Mouse (Mus musculus) kidney, postnatal 0 days (tissue): ENCODE data around the gene Gm49394. TPM values are rescaled to one million over a fixed set of nuclear protein-coding genes. Genes with fewer than 3 reads are reported as not detected.

Experiments used
- ATAC-seq: fragments of 200-750 bp; cut with Nextera tagmentation; replicated peaks from 2 replicates; pipeline ENCODE4 v1.8.0; 2017; ENCODE audit warnings: low read depth, moderate number of reproducible peaks, moderate TSS enrichment, moderate library complexity; ENCODE audit not compliant: low FRiP score
- DNase-seq: peaks from one replicate; pipeline ENCODE4 v3.0.0-alpha.2; 2016; ENCODE audit warnings: low spot score
- H3K27ac ChIP-seq: fragments of 300-500 bp; sonication (generic); 2 replicates; pipeline ENCODE4 v1.5.1; 2014; ENCODE audit warnings: mild to moderate bottlenecking
- H3K27me3 ChIP-seq: fragments of 300-500 bp; sonication (generic); 2 replicates; pipeline ENCODE4 v1.6.1; 2014; ENCODE audit warnings: low read length, mixed read lengths; ENCODE audit not compliant: insufficient read depth
- H3K36me3 ChIP-seq: fragments of 300-500 bp; sonication (generic); 2 replicates; pipeline ENCODE4 v1.6.1; 2014; ENCODE audit warnings: low read length, mixed read lengths; ENCODE audit not compliant: insufficient read depth
- H3K4me1 ChIP-seq: fragments of 300-500 bp; sonication (generic); replicated peaks from 2 replicates; pipeline ENCODE4 v1.6.1; 2014; ENCODE audit warnings: antibody characterized with exemption, low read length, mixed read lengths; ENCODE audit not compliant: insufficient read depth
- H3K4me2 ChIP-seq: fragments of 300-500 bp; sonication (generic); 2 replicates; pipeline ENCODE4 v1.6.1; 2014; ENCODE audit warnings: mild to moderate bottlenecking, low read length, moderate library complexity, mixed read lengths
- H3K4me3 ChIP-seq: fragments of 300-500 bp; sonication (generic); replicated peaks from 2 replicates; pipeline ENCODE4 v1.5.1; 2014; ENCODE audit warnings: low read depth, low read length
- H3K9ac ChIP-seq: fragments of 300-500 bp; sonication (generic); 2 replicates; pipeline ENCODE4 v1.6.1; 2014; ENCODE audit warnings: low read depth, low read length
- H3K9me3 ChIP-seq: fragments of 300-500 bp; sonication (generic); replicated peaks from 2 replicates; pipeline ENCODE4 v1.6.1; 2016; ENCODE audit warnings: low read length, inconsistent platforms, mixed read lengths
- CTCF ChIP-seq: IDR thresholded peaks from 2 replicates; pipeline ENCODE4 v1.5.1; 2016; ENCODE audit warnings: antibody characterized with exemption, low read depth, mild to moderate bottlenecking, moderate library complexity
- WGBS: fragments of 180-500 bp; shearing (Covaris S2); extraction: QIAGEN DNeasy Blood & Tissue Kit; methylation state at CpG from one replicate; pipeline ENCODE4 v1.1.7; 2014; 5-methylcytosine and 5-hydroxymethylcytosine counted together
- microRNA counts: library from miRNA; unstranded; fragments of <30 nt; microRNA quantifications from one replicate; lab custom pipeline; 2015
- microRNA-seq: library from miRNA; unstranded; fragments of <30 nt; microRNA quantifications from one replicate; pipeline ENCODE4, GENCODE M21; 2016
- polyA plus RNA-seq: library from polyadenylated mRNA; unstranded; fragments of >200 nt; fragmentation: Nextera tagmentation; extraction: Ambion mirVana; gene quantifications from 2 replicates; pipeline ENCODE4 v1.2.1, GENCODE M21; 2015

Gene Gm49394
- polyA plus RNA-seq, 1 experiment from 2014 or later: not detected

DNA sequence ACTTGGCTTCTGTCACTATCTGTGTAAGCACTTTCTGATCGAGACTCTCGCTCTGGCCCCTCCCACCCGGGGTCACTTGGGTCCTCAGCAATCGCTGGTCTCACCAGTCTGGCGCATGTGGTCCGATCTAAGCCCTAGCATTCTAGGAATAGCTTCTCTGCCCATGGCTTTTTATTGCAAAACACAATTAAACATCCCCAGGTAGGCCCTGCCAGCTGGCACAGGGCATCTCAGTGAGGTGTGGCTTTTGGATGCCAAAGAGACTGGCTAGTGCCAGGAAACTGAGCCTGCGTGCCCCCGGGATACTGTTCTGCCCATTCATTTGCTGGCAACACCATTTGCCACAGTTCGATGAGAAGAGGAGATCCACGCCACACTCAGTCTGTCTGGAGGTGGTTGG is 39.1 kb downstream of the Gm49394 start:
- Histone ChIP-seq H3K9me3 (no peaks in the 10 kb centered on the region), H3K4me3 (no peak overlapping the region), H3K36me3 (no peaks in the 10 kb centered on the region), H3K4me2 (no peak overlapping the region), H3K4me1 (no peaks in the 10 kb centered on the region), H3K9ac (no peak overlapping the region), H3K27ac (no peak overlapping the region), H3K27me3 (no peaks in the 10 kb centered on the region)
- 77% methylated on average over 10 of the region's 10 CpGs for WGBS
- TF ChIP-seq CTCF: no peak
- ATAC-seq (no peak), DNase-seq (no peak)

DNA sequence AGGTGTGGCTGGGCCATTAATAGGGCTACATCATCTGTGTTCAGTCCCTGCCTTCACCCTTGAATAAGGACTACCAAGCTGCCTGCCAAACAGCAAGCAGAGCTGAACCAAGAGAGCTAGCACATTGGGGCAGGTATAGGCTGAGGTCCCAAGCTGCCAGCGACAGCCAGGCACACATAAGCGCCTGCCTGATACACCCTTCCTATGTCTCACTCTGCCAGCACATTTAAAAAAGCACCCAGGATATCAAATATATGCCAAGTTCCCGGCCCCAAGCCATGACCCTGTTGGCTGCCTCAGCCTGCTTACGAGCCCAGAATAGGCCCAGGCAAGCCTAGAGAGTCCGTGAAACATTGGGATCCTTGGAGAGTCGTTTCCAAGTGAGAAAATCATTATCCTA is 39.9 kb downstream of the Gm49394 start:
- Histone ChIP-seq H3K4me1 (no peaks in the 10 kb centered on the region), H3K27me3 (no peaks in the 10 kb centered on the region), H3K9me3 (no peaks in the 10 kb centered on the region), H3K4me2 (no peak overlapping the region), H3K4me3 (no peak overlapping the region), H3K27ac (no peak overlapping the region), H3K9ac (no peak overlapping the region), H3K36me3 (no peaks in the 10 kb centered on the region)
- no peak for TF ChIP-seq CTCF
- DNase-seq (no peak), ATAC-seq (no peak)
- WGBS: 79% methylated on average over 6 of the region's 6 CpGs

DNA sequence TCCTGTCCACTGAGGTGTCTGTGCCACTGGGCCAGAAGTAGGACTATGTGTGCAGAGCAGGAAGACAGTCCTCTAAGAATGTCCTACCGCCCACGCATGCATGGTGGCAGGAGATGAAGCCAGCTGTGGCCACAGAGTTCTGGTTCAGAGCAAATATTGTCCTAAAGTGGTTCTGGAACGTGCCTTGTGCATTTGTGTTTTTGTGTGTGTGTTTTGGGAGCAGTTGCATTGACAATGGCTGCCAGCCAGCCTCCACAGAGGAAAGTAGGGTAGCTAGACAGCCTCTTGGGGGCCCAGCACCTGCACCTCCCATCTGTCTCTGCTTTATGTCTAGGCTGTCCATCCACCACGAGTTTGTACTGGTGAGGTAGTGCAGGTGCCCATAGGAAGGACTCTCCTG is 47.6 kb downstream of the Gm49394 start:
- no peaks in the 10 kb centered on the region for H3K4me1 ChIP-seq
- no peaks in the 10 kb centered on the region for H3K27me3 ChIP-seq
- no peak for TF ChIP-seq CTCF
- H3K27ac ChIP-seq: no peak overlapping the region
- DNase-seq (no peak), ATAC-seq (no peak)
- H3K4me2 ChIP-seq: no peak overlapping the region
- no peak overlapping the region for H3K9ac ChIP-seq
- H3K36me3 ChIP-seq: no peaks in the 10 kb centered on the region
- 71% methylated on average over 4 of the region's 4 CpGs for WGBS
- H3K4me3 ChIP-seq: no peak overlapping the region
- H3K9me3 ChIP-seq: no peaks in the 10 kb centered on the region

DNA sequence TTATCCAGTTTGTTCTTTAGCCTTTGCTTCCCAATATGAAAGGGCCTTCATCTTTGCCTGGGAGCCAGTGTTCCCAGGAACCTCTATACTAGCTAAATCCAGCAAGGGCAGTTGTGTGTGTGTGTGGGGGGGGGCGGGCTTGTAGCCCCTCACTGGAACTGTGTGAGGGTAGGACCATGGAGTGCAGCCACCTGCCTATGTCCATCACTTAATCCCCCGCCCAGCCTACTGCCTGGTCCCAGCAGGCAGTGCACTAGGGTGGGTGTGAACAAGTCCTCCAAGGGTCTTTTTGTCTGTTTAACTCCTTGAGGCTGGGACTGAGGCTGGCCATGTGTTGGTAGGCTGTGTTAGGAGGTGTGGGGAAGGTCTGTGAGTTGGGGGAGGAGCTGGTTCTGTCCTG is 56.7 kb downstream of the Gm49394 start:
- peaks cover 4% of the 10 kb centered on the region; the same call in 1 of the 2 replicates for H3K4me1 ChIP-seq
- H3K4me2 ChIP-seq: no peak overlapping the region
- no peaks in the 10 kb centered on the region for H3K27me3 ChIP-seq
- no peak overlapping the region for H3K27ac ChIP-seq
- no peak for ATAC-seq
- no peak overlapping the region for H3K9ac ChIP-seq
- 62% methylated on average over 2 of the region's 2 CpGs for WGBS
- H3K9me3 ChIP-seq: no peaks in the 10 kb centered on the region
- DNase-seq: no peak
- H3K36me3 ChIP-seq: no peaks in the 10 kb centered on the region
- no peak overlapping the region for H3K4me3 ChIP-seq
- no peak for TF ChIP-seq CTCF

DNA sequence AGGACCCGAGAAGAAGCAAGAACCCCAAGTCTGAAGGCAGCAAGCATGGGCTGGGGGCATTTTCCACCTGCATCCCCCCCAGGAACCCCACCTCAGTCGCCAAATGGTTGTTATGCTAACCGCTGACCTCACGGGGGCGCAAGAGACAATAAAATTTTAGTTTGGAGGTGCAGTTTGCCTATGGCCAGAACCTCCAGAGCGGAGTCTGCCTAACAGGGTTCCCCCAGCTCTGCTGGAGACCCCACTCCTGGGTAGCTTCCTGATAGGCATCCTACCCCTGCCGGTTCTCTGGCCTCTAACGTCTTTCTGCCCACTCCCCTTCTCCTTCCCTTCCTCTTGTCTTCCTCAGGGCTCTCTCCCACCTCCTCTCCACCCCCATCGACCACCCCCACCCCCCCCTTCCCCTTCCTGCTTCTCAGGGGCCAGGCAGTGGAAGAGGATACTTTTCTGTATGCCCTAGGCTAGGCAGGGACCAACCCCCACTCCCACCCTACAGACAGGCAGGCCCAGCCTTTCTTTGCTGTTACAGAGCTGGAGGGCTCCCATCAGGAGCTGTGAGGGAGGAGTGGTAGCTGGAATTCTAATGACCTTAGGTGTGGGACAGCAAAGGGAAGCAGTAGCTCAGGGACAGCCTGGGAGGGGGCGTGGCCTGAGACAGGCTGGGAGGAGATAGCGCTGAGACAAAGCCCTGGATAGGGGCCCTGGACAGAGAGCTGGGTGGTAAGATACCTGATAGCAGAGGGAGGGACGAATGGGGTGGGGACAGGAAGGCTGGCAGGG is 58.9 kb downstream of the Gm49394 start:
- Histone ChIP-seq H3K36me3 (no peaks in the 10 kb centered on the region), H3K4me2 (peak overlapping the region; percentile 19; the same call in 1 of the 2 replicates), H3K9ac (no peak overlapping the region), H3K27me3 (no peaks in the 10 kb centered on the region), H3K27ac (peak overlapping the region; percentile 54; the same call in 1 of the 2 replicates), H3K4me1 (peaks cover 4% of the 10 kb centered on the region; the same call in 1 of the 2 replicates), H3K4me3 (no peak overlapping the region), H3K9me3 (no peaks in the 10 kb centered on the region)
- DNase-seq (peak; percentile 93), ATAC-seq (peak; percentile 90)
- 2% methylated on average over 12 of the region's 12 CpGs for WGBS
- peak; percentile 76 for TF ChIP-seq CTCF

DNA sequence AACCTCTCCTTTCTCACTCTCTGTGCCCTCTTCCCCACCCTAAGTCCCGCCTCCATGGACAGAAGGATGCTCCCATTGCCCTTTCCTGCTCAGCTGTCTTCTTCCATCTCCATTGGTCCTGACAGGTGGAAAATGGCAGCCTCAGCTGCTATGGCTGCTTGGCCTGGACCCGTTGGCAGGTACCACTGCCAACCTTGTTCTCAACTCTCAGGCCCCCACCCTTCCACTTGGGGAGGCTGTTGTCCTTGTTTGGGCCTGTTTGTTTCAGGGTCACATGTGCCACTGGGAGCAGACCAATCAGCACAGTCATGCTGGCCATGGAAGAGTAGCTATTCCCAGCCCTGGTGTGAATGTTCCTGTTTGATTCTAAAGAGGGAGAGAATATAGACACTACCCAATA is 68.8 kb downstream of the Gm49394 start:
- no peak overlapping the region for H3K4me2 ChIP-seq
- DNase-seq (no peak), ATAC-seq (no peak)
- TF ChIP-seq CTCF: no peak
- no peaks in the 10 kb centered on the region for H3K36me3 ChIP-seq
- 85% methylated on average over 2 of the region's 2 CpGs for WGBS
- no peak overlapping the region for H3K27ac ChIP-seq
- H3K4me1 ChIP-seq: no peaks in the 10 kb centered on the region
- H3K9ac ChIP-seq: no peak overlapping the region
- no peaks in the 10 kb centered on the region for H3K9me3 ChIP-seq
- no peaks in the 10 kb centered on the region for H3K27me3 ChIP-seq
- H3K4me3 ChIP-seq: no peak overlapping the region

MicroRNA genes within 50 kb of the gene (microRNA counts, 519-probe panel; counts per million panel counts)
- 330 counts per million, percentile 68 among the panel's probes with 10 or more counts for microRNA mmu-miR-483 (lab: Ali Mortazavi, UCI)

Small RNA genes within 50 kb of the gene (microRNA-seq; reads per million reads assigned to microRNA genes)
- 396 reads per million, percentile 70 among the genes with 10 or more reads in this experiment for gene Mir483

Other genes starting within 250 kb of the Gm49394 start
- 2.5 and 4.8 TPM in 2 replicates for gene Syt8, start 235.1 kb downstream of the Gm49394 start, polyA plus RNA-seq
- gene Tnni2, start 228.1 kb downstream of the Gm49394 start, polyA plus RNA-seq: 2.2 and 3.0 TPM in 2 replicates
- gene Lsp1, start 209.1 kb downstream of the Gm49394 start, polyA plus RNA-seq: 161 and 165 TPM in 2 replicates
- 3.4 TPM in 2 replicates for gene Tnnt3, start 171.1 kb downstream of the Gm49394 start, polyA plus RNA-seq
- gene Mrpl23, start 137.3 kb downstream of the Gm49394 start, polyA plus RNA-seq: 21.3 and 22.6 TPM in 2 replicates
- gene Igf2, start 3.1 kb downstream of the Gm49394 start, polyA plus RNA-seq: 297 and 337 TPM in 2 replicates
- not detected in 2 replicates for gene Ins2, start 73.4 kb upstream of the Gm49394 start, polyA plus RNA-seq